Mouse (Mus musculus) thymus, adult 2 months (tissue): ENCODE data around the gene Tectb. TPM values are rescaled to one million over a fixed set of nuclear protein-coding genes. Genes with fewer than 3 reads are reported as not detected.

Experiments
- DNase-seq: peaks from one replicate; pipeline ENCODE4 v3.0.0; 2021
- H3K27ac ChIP-seq: fragments of 200-500 bp; 2 replicates; pipeline ENCODE4 v1.5.1; 2012; ENCODE audit warnings: low read length, control low read depth; ENCODE audit not compliant: control insufficient read depth, insufficient read depth
- H3K27me3 ChIP-seq: fragments of 200-500 bp; 2 replicates; pipeline ENCODE4 v1.6.1; 2012; ENCODE audit warnings: mild to moderate bottlenecking, low read length, moderate library complexity, mixed read lengths; ENCODE audit not compliant: control insufficient read depth, insufficient read depth
- H3K36me3 ChIP-seq: fragments of 200-500 bp; 2 replicates; pipeline ENCODE4 v1.6.1; 2012; ENCODE audit warnings: mild to moderate bottlenecking, low read length, moderate library complexity; ENCODE audit not compliant: control insufficient read depth, insufficient read depth
- H3K4me1 ChIP-seq: fragments of 200-500 bp; replicated peaks from 2 replicates; pipeline ENCODE4 v1.6.1; 2012; ENCODE audit warnings: low read length; ENCODE audit not compliant: control insufficient read depth, insufficient read depth
- H3K4me3 ChIP-seq: fragments of 200-500 bp; 2 replicates; pipeline ENCODE4 v1.5.1; 2012; ENCODE audit warnings: mild to moderate bottlenecking, low read length, control low read depth, moderate library complexity; ENCODE audit not compliant: control insufficient read depth, insufficient read depth
- CTCF ChIP-seq: fragments of 200-500 bp; IDR thresholded peaks from 2 replicates; pipeline ENCODE4 v1.5.1; 2012; ENCODE audit warnings: mild to moderate bottlenecking, control low read depth, low read length, moderate library complexity, borderline replicate concordance; ENCODE audit not compliant: control insufficient read depth, poor library complexity, insufficient read depth; ENCODE audit errors: extremely low read depth
- POLR2A ChIP-seq: fragments of 200-500 bp; IDR thresholded peaks from 2 replicates; pipeline ENCODE4 v1.6.1; 2012; ENCODE audit warnings: mild to moderate bottlenecking, low read length, control low read depth, moderate library complexity; ENCODE audit not compliant: control insufficient read depth, poor library complexity, insufficient read depth; ENCODE audit errors: extremely low read depth
- WGBS: fragments of 180-500 bp; shearing (Covaris S2); methylation state at CpG from one replicate; pipeline ENCODE4 v1.1.7; 2018; 5-methylcytosine and 5-hydroxymethylcytosine counted together
- polyA plus RNA-seq: library from polyadenylated mRNA; depleted of rRNA; stranded (reverse); fragments of >200 nt; gene quantifications from 2 replicates; pipeline ENCODE4 v1.2.3, GENCODE M21; 2012

The Tectb gene
- polyA plus RNA-seq, 1 experiment, result 0.12 TPM

DNA sequence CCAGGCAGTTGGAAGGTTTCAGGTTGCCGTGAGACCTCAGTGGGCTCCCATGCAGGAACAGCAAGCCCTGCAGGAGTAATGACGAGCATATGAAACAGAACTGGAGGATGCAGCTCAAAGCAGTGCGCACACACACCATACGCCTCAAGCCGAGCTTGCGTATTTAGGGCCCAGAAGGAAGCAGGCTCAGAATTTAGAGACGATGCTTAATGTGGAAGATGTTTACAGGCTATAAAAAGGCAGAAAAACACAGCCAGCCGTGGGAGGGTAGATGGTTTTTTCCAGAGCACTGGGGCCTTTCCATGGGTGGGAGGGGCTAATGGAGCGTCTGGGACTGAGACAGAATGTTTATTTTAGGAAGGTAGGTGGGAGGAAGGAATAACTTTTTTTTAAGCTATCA is 36.8 kb downstream of the Tectb start:
- TF ChIP-seq POLR2A, result no peak
- no peak for TF ChIP-seq CTCF
- Histone ChIP-seq H3K4me3 (no peak overlapping the region), H3K27ac (no peak overlapping the region), H3K27me3 (no peaks in the 10 kb centered on the region), H3K36me3 (no peaks in the 10 kb centered on the region), H3K4me1 (peaks cover 4% of the 10 kb centered on the region; the same call in 1 of the 2 replicates)
- no peak for DNase-seq
- 92% methylated on average over 9 of the region's 9 CpGs for WGBS

DNA sequence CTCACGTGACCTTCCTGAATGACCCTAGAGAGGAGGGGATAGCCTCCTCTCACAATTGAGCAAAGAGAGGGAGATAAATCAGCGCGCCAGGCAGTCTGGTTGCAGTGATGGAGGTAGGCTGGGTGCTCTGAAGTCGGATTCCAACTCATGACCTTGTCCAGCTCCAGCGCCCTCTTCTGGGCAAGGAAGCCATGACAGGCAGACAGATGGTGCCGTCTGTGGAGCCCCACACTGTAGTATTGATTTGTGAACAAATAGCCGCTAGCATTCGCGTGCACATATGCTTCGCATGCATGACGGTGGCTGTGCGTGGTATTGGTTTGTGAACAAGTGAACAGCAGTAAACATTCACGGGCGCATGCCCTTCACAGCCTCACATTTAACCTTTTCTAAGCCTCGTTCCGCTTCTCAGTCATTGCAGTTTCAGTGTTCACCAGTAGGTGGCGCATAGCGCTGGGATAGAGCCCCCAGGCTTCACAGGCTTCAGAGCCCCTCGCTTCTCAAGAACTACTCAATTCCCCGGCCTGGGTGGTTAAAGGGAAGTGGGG is 37.7 kb downstream of the Tectb start:
- Histone ChIP-seq H3K4me3 (peak overlapping the region; percentile 25), H3K4me1 (peaks cover 4% of the 10 kb centered on the region; the same call in 1 of the 2 replicates), H3K27me3 (no peaks in the 10 kb centered on the region), H3K27ac (no peak overlapping the region), H3K36me3 (no peaks in the 10 kb centered on the region)
- WGBS, result 6% methylated on average over 20 of the region's 20 CpGs
- peak; percentile 81 for DNase-seq
- TF ChIP-seq POLR2A (no peak), CTCF (peak; percentile 97)

DNA sequence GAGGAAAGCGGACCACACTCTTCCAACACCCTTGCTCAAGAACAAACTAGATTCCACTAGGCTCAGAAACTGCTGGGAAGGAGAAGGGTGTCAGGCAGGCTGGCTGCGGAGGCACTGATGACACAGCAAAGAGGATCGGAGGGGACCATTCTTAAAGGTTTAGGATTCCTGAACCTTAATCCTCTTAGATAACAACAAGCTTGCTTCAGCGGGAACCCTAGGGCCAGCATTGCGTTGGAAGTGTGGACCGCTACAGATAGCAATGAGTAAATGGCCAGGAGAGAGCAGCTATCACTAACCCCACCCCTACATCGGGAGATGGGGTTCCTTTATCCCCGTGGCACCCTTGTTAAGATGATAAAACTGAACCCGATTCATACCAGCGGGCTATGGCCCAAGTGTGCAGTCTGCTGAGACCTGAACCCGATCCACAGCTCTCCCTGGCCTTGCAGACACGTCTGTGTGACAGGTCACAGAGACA is 38.2 kb downstream of the Tectb start:
- Histone ChIP-seq H3K4me1 (peaks cover 4% of the 10 kb centered on the region; the same call in 1 of the 2 replicates), H3K4me3 (no peak overlapping the region), H3K27ac (no peak overlapping the region), H3K27me3 (no peaks in the 10 kb centered on the region), H3K36me3 (no peaks in the 10 kb centered on the region)
- DNase-seq, result no peak
- TF ChIP-seq CTCF, result no peak
- no peak for TF ChIP-seq POLR2A
- 49% methylated on average over 12 of the region's 12 CpGs for WGBS

DNA sequence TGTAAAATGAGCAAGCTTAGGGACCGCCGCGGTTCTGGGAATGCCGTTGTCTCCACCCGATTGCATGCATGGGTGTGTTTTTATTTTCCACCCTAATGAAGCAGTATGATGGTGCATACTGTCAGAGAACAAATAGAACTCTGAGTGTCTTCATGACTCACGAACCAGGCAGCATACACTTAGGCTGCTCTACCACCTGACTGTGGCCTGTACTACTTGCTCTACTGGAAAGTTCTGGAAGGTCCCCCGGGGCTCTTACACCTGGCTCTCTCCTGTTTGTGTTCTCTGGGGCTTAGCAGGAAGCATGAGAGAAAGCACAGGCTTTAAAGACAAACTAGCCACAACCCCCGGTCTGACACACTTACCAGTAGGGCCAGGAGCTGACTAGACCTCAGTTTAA is 38.8 kb downstream of the Tectb start:
- no peak overlapping the region for H3K27ac ChIP-seq
- no peak for DNase-seq
- no peaks in the 10 kb centered on the region for H3K27me3 ChIP-seq
- WGBS, result 89% methylated on average over 8 of the region's 8 CpGs
- peaks cover 4% of the 10 kb centered on the region; the same call in 1 of the 2 replicates for H3K4me1 ChIP-seq
- no peak overlapping the region for H3K4me3 ChIP-seq
- H3K36me3 ChIP-seq, result no peaks in the 10 kb centered on the region
- TF ChIP-seq POLR2A (no peak), CTCF (no peak)

DNA sequence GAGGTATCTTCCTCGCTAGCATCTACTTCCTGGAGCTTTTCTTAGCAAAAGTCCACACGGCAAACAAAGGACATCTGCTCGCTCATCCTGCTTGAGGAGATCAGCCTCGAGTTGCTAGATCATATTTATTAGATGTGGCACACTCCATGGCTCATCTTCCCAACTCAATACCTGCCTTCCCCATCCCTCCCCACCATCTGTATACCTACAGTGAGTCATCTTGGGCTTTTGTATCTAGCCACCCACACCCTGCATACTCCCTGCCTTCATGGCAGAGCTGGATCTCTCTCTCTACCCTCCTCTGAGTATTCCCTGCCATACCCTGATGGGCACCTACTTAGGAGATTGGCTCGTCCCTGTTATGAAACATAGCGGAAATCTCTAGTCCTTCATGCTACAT is 40.7 kb downstream of the Tectb start:
- 76% methylated on average over 6 of the region's 6 CpGs for WGBS
- TF ChIP-seq CTCF (no peak), POLR2A (no peak)

DNA sequence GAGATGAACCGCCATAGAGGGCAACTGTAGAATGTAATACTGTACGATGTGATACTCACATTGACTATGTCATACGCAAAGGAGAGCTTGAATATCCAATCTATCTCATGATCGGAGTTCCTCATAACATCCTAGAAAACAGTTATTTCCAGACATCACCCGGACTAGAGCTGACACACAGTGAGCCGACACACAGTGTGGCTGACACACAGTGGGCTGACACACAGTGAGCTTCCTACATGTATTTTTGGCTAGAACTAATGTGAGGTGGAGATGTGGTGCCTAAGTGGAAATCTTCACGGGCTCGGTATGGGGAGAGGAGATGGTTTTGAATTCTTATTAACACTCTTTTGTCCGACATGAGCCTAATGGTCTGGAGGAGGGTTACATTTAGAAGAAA is 41.7 kb downstream of the Tectb start:
- Histone ChIP-seq H3K4me1 (peaks cover 4% of the 10 kb centered on the region; the same call in 1 of the 2 replicates), H3K4me3 (no peak overlapping the region), H3K27ac (no peak overlapping the region), H3K27me3 (no peaks in the 10 kb centered on the region), H3K36me3 (no peaks in the 10 kb centered on the region)
- WGBS, result 90% methylated on average over 9 of the region's 9 CpGs
- DNase-seq, result no peak
- TF ChIP-seq CTCF (no peak), POLR2A (no peak)

More for the DNA sequence above, 40.7 kb downstream of the Tectb start:
- no peak overlapping the region for H3K27ac ChIP-seq
- H3K4me3 ChIP-seq, result no peak overlapping the region
- no peaks in the 10 kb centered on the region for H3K36me3 ChIP-seq
- no peaks in the 10 kb centered on the region for H3K27me3 ChIP-seq
- no peak for DNase-seq
- peaks cover 4% of the 10 kb centered on the region; the same call in 1 of the 2 replicates for H3K4me1 ChIP-seq
